Mouse (Mus musculus) forebrain, embryonic 14.5 days (tissue): ENCODE results near the gene Ms4a6c. TPM values are rescaled to one million over a fixed set of nuclear protein-coding genes. Genes with fewer than 3 reads are reported as not detected.
"Not testable (repeated sequence)": the region's sequence is repeated elsewhere in the genome, so short reads cannot be mapped to it uniquely, and the experiment has no call there.

Source experiments
- ATAC-seq: fragments of 200-750 bp; cut with Nextera tagmentation; 2 replicates; pipeline ENCODE4 v1.8.0; 2017; ENCODE audit warnings: mild to moderate bottlenecking, moderate library complexity
- DNase-seq: peaks from one replicate; pipeline ENCODE4 v3.0.0-alpha.2; 2015; ENCODE audit warnings: low spot score
- H3K27ac ChIP-seq: fragments of 300-500 bp; sonication (generic); 2 replicates; pipeline ENCODE4 v1.5.1; 2014; ENCODE audit warnings: low read depth, mild to moderate bottlenecking, control low read depth, low read length, moderate library complexity
- H3K27me3 ChIP-seq: fragments of 300-500 bp; sonication (generic); replicated peaks from 2 replicates; pipeline ENCODE4 v1.6.1; 2014; ENCODE audit warnings: low read length, control low read depth, mixed read lengths; ENCODE audit not compliant: control insufficient read depth, insufficient read depth
- H3K36me3 ChIP-seq: fragments of 300-500 bp; sonication (generic); 2 replicates; pipeline ENCODE4 v1.6.1; 2014; ENCODE audit warnings: low read length, control low read depth; ENCODE audit not compliant: control insufficient read depth, insufficient read depth
- H3K4me1 ChIP-seq: fragments of 300-500 bp; sonication (generic); 2 replicates; pipeline ENCODE4 v1.6.1; 2014; ENCODE audit warnings: antibody characterized with exemption, low read length, control low read depth; ENCODE audit not compliant: control insufficient read depth, insufficient read depth
- H3K4me2 ChIP-seq: fragments of 300-500 bp; sonication (generic); 2 replicates; pipeline ENCODE4 v1.6.1; 2014; ENCODE audit warnings: mild to moderate bottlenecking, control low read depth, low read length
- H3K4me3 ChIP-seq: fragments of 300-500 bp; sonication (generic); 2 replicates; pipeline ENCODE4 v1.5.1; 2014; ENCODE audit warnings: low read depth, low read length, control low read depth
- H3K9ac ChIP-seq: fragments of 300-500 bp; sonication (generic); 2 replicates; pipeline ENCODE4 v1.6.1; 2014; ENCODE audit warnings: mild to moderate bottlenecking, low read length, control low read depth, moderate library complexity
- H3K9me3 ChIP-seq: fragments of 300-500 bp; sonication (generic); replicated peaks from 2 replicates; pipeline ENCODE4 v1.6.1; 2016; ENCODE audit warnings: low read length, control low read depth, mixed read lengths; ENCODE audit not compliant: control insufficient read depth
- WGBS: fragments of 180-500 bp; shearing (Covaris S2); extraction: QIAGEN DNeasy Blood & Tissue Kit; methylation state at CpG from one replicate; pipeline ENCODE4 v1.1.7; 2014; 5-methylcytosine and 5-hydroxymethylcytosine counted together
- polyA plus RNA-seq: library from polyadenylated mRNA; unstranded; fragments of >200 nt; fragmentation: Nextera tagmentation; extraction: Ambion mirVana; gene quantifications from 2 replicates; pipeline ENCODE4 v1.2.1, GENCODE M21; 2014

Ms4a6c gene
- polyA plus RNA-seq, 1 experiment from 2014 or later = 2.3 TPM

DNA sequence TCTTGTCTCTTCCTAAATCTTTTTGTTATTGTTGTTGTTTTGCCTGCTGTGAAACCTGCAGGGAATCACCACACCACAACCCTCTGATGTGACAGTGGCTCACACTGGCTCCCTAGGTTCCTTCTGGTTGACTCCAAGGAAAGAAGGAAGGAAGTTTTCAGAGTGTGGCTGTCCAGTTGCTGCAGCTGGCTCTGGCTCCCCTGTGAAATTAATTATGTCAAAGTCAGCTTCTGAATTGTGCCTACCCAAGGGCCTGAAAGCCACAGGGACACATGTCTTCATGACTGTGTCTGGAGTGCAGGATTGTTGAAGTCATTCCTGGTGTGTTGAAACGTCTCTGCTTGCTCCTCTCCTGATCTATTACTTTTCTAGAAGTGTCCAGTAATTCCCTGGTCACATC is 805 bp upstream of the Ms4a6c start:
- H3K36me3 ChIP-seq, H3K27ac ChIP-seq, H3K9me3 ChIP-seq, H3K4me2 ChIP-seq, DNase-seq, H3K27me3 ChIP-seq, H3K4me1 ChIP-seq, H3K9ac ChIP-seq, H3K4me3 ChIP-seq, ATAC-seq: not testable (repeated sequence)
- WGBS = 67% methylated on average over 1 of the region's 1 CpGs

- DNase-seq = no peak
- ATAC-seq = no peak
- no peak overlapping the region for H3K4me2 ChIP-seq
- H3K9me3 ChIP-seq = no peaks in the 10 kb centered on the region
- no peaks in the 10 kb centered on the region for H3K27me3 ChIP-seq
- 81% methylated on average over 2 of the region's 2 CpGs for WGBS
- no peak overlapping the region for H3K27ac ChIP-seq
- no peak overlapping the region for H3K9ac ChIP-seq
- H3K4me1 ChIP-seq = no peaks in the 10 kb centered on the region
- H3K36me3 ChIP-seq = no peaks in the 10 kb centered on the region
- H3K4me3 ChIP-seq = no peak overlapping the region
Observed at GRCm38 (mm10) chr19:11479714-11480113, 10.5 kb downstream of the Ms4a6c start.

- ATAC-seq = no peak
- DNase-seq = no peak
- Histone ChIP-seq H3K9ac (no peak overlapping the region), H3K4me1 (no peaks in the 10 kb centered on the region), H3K27ac (no peak overlapping the region), H3K36me3 (no peaks in the 10 kb centered on the region), H3K9me3 (no peaks in the 10 kb centered on the region), H3K4me3 (no peak overlapping the region), H3K4me2 (no peak overlapping the region), H3K27me3 (no peaks in the 10 kb centered on the region)
- WGBS = 91% methylated on average over 2 of the region's 2 CpGs
Observed at GRCm38 (mm10) chr19:11482684-11483083, 13.5 kb downstream of the Ms4a6c start.

DNA sequence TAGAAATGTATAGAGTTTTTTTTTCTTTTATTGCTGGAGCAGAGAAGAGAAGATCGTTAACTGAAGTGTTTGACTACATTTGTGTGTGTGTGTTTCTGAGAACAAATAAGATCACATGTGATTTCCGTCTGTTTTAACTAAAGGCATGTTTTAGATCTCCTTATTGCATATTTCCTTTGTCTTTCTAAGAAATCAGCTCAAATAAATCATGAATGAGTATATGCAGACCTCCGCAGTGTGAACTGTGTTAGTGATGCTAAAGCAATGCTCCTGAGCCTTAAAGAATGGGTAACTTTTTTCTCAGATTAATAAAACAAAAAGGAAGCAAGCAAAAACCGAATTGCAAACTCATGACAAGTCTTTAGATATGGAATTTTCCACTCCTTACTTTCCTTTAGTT is 14.8 kb downstream of the Ms4a6c start:
- DNase-seq = no peak
- ATAC-seq = no peak
- Histone ChIP-seq H3K4me3 (no peak overlapping the region), H3K27me3 (no peaks in the 10 kb centered on the region), H3K9ac (no peak overlapping the region), H3K4me1 (no peaks in the 10 kb centered on the region), H3K36me3 (no peaks in the 10 kb centered on the region), H3K4me2 (no peak overlapping the region), H3K9me3 (no peaks in the 10 kb centered on the region), H3K27ac (no peak overlapping the region)
- WGBS = 73% methylated on average over 4 of the region's 4 CpGs

GRCm38 (mm10) chr19:11484388-11484787 is 15.2 kb downstream of the Ms4a6c start:
- H3K4me3 ChIP-seq = no peak overlapping the region
- H3K4me1 ChIP-seq = no peaks in the 10 kb centered on the region
- H3K9ac ChIP-seq = no peak overlapping the region
- no peaks in the 10 kb centered on the region for H3K27me3 ChIP-seq
- WGBS = 83% methylated on average over 3 of the region's 3 CpGs
- no peak overlapping the region for H3K27ac ChIP-seq
- H3K4me2 ChIP-seq = no peak overlapping the region
- ATAC-seq = no peak
- no peaks in the 10 kb centered on the region for H3K9me3 ChIP-seq
- no peaks in the 10 kb centered on the region for H3K36me3 ChIP-seq
- no peak for DNase-seq

GRCm38 (mm10) chr19:11485266-11485665 is 16.1 kb downstream of the Ms4a6c start:
- WGBS = 92% methylated on average over 3 of the region's 3 CpGs
- Histone ChIP-seq H3K9ac (no peak overlapping the region), H3K9me3 (no peaks in the 10 kb centered on the region), H3K27me3 (no peaks in the 10 kb centered on the region), H3K4me3 (no peak overlapping the region), H3K4me2 (no peak overlapping the region), H3K27ac (no peak overlapping the region), H3K36me3 (no peaks in the 10 kb centered on the region), H3K4me1 (no peaks in the 10 kb centered on the region)
- DNase-seq = no peak
- ATAC-seq = no peak

GRCm38 (mm10) chr19:11485746-11486145 is 16.6 kb downstream of the Ms4a6c start, which contains the start of gene Gm8369:
Gene Gm8369 (plus strand): TSS chr19:11485938.
- no peak within 1 kb of the TSS for H3K9ac ChIP-seq
- ATAC-seq = no peak
- H3K4me2 ChIP-seq = no peak within 1 kb of the TSS
- H3K9me3 ChIP-seq = no peaks in the 10 kb centered on the region
- H3K27ac ChIP-seq = no peak within 1 kb of the TSS
- no peaks in the 10 kb centered on the region for H3K27me3 ChIP-seq
- no peaks in the 10 kb centered on the region for H3K36me3 ChIP-seq
- H3K4me3 ChIP-seq = no peak within 1 kb of the TSS
- no peaks in the 10 kb centered on the region for H3K4me1 ChIP-seq
- no peak for DNase-seq
- WGBS = 87% methylated on average over 2 of the region's 2 CpGs

- H3K36me3 ChIP-seq = no peaks in the 10 kb centered on the region
- no peaks in the 10 kb centered on the region for H3K27me3 ChIP-seq
- no peak for DNase-seq
- H3K9me3 ChIP-seq = no peaks in the 10 kb centered on the region
- no peaks in the 10 kb centered on the region for H3K4me1 ChIP-seq
- ATAC-seq = no peak
- H3K9ac ChIP-seq = no peak overlapping the region
- H3K4me2 ChIP-seq = no peak overlapping the region
- H3K27ac ChIP-seq = no peak overlapping the region
- 86% methylated on average over 1 of the region's 1 CpGs for WGBS
- no peak overlapping the region for H3K4me3 ChIP-seq
Observed at GRCm38 (mm10) chr19:11486599-11486998, 17.4 kb downstream of the Ms4a6c start.

DNA sequence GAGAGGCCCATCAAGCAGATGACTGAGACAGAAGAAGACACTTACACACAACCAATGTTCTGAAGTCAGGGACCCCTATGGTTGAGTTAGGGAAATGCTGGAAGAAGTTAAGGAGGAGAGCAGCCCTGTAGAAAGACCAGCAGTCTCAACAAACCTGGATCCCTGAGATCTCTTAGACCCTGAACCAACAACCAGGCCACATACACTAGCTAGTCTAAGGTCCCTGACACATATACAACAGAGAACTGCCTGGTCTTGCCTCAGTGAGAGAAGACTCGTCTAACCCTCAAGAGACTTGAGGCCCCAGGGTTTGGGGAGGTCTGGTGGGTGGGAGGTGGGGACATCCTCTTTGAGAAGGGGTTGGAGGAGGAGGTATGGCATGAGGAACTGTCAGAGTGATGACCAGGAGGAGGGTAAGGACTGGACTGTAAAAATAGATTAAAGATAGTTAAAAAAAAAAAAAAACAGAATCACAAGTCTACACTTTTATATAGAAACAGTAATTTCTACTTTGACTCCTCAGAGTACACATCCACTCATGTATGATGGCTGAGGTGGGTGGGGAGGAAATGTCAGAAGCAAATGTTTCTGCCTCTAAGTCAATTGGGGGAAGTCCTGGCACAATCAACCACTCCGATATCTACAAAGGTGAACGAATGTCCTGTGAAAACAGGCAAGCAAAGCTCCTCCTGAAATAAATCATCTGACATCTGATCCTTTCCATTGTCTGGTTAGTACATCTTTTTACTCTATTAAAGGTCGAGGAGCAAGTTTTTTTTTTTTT is 22.4 kb downstream of the Ms4a6c start:
- no peak overlapping the region for H3K4me3 ChIP-seq
- H3K9ac ChIP-seq = no peak overlapping the region
- H3K27ac ChIP-seq = no peak overlapping the region
- no peaks in the 10 kb centered on the region for H3K27me3 ChIP-seq
- ATAC-seq (no peak), DNase-seq (no peak)
- no peak overlapping the region for H3K4me2 ChIP-seq
- WGBS = 70% methylated on average over 4 of the region's 4 CpGs
- H3K4me1 ChIP-seq = no peaks in the 10 kb centered on the region
- no peaks in the 10 kb centered on the region for H3K36me3 ChIP-seq
- no peaks in the 10 kb centered on the region for H3K9me3 ChIP-seq
